Mouse (Mus musculus): ENCODE data around the gene Efcab2. TPM values are rescaled to one million over a fixed set of nuclear protein-coding genes. Genes with fewer than 3 reads are reported as not detected.

The Efcab2 gene
- polyA plus RNA-seq, 1 experiment from 2014 or later = 7.4 TPM

DNA sequence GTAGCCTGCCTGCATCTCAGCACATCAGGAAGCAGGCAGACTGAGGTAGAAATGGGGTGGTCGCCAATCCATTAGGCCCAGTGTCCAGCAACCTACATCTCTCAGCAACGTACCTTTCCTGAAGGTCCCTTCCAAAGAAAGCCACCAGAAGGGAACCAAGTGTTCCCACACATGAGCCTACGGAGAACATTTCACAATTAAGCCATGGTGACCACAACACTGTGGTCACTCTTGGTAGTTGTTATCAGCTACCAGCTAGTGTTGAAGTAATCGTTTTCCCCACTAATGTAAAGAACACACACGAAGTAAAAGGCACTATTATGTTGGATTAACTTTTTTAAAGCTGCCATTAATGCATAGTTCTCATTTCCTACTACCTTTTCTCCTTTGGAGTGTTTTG lies 85.8 kb downstream of the Efcab2 start:
- Histone ChIP-seq H3K4me1 (peaks cover 6% of the 10 kb centered on the region; the same call in 1 of the 2 replicates), H3K4me3 (no peak overlapping the region), H3K27ac (no peak overlapping the region), H3K4me2 (no peak overlapping the region), H3K36me3 (ENCODE audit: poor library complexity, severe bottlenecking) (no peaks in the 10 kb centered on the region), H3K9ac (no peak overlapping the region), H3K9me3 (replicated peaks) (no peaks in the 10 kb centered on the region), H3K27me3 (no peaks in the 10 kb centered on the region)
- 85% methylated on average over 5 of the region's 5 CpGs for WGBS
- ATAC-seq = no peak

DNA sequence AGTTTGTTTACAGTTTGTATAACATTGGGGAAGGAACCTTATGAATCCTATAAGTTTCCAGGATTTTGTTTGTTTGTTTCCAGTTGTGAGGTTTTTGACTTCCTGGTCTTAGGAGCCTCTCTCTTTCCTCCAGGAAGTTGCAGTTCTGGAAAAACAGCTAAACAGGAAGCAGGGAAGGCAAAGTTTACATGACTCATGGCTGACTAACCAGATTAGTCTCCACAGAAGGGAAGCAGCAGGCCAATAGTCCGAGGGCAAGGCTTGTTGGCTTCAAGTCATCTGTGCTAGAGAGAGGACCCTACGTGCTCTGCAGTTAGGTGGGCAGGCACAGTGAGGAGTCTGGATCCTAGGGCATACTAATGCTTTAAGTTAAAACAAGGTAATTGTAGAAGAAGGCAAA lies 86.6 kb downstream of the Efcab2 start:
- H3K4me1 ChIP-seq = peaks cover 6% of the 10 kb centered on the region; the same call in 1 of the 2 replicates
- 85% methylated on average over 2 of the region's 2 CpGs for WGBS
- no peaks in the 10 kb centered on the region for H3K27me3 ChIP-seq
- H3K9ac ChIP-seq = no peak overlapping the region
- H3K27ac ChIP-seq = no peak overlapping the region
- no peak overlapping the region for H3K4me2 ChIP-seq
- no peak overlapping the region for H3K4me3 ChIP-seq
- no peak for ATAC-seq
- no peaks in the 10 kb centered on the region for H3K36me3 ChIP-seq (ENCODE audit: poor library complexity, severe bottlenecking)
- no peaks in the 10 kb centered on the region for H3K9me3 ChIP-seq (replicated peaks)

DNA sequence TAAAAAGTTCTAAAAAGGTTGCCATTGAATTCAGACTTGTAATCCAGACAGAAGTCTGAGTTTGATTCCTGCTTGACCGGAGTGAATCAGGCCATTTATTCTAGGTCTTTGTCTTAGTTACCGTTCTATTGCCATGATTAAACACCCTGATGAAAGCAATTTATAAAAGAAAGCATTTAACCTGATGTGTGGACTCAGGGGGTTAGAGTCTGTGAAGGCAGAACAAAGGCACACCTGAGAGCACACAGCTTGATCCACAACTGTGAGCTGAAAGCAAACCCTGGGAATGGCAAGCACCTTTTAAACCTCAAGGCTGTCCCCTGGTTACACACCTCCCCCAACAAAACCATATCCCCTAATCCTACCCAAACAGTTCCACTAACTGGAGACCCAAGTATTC lies 90.3 kb downstream of the Efcab2 start:
- Histone ChIP-seq H3K4me3 (no peak overlapping the region), H3K4me1 (no peaks in the 10 kb centered on the region), H3K36me3 (ENCODE audit: poor library complexity, severe bottlenecking) (no peaks in the 10 kb centered on the region), H3K27me3 (no peaks in the 10 kb centered on the region), H3K27ac (no peak overlapping the region), H3K9me3 (replicated peaks) (no peaks in the 10 kb centered on the region), H3K9ac (no peak overlapping the region), H3K4me2 (no peak overlapping the region)
- 43% methylated on average over 2 of the region's 2 CpGs for WGBS
- no peak for ATAC-seq

DNA sequence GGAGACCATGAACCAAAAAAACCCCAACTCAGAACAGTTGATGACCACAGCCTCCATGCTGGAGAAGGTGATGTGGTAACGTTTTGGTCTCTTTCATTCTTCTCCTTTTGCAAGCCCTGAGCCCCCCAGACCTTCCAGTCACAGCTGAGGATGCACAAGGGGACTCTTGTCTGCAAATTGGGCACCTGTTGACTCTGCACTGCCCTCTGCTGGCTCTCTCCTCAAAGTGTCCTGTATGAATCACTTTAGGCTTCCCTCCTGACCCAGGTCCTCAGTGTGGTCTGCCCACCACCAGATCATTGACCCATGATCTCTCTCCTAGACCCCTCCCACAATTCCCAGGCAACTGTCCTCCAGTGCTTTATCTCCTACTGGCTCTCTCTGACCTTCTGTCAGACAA lies 91.0 kb downstream of the Efcab2 start:
- H3K9ac ChIP-seq = no peak overlapping the region
- 55% methylated on average over 1 of the region's 1 CpGs for WGBS
- H3K4me1 ChIP-seq = no peaks in the 10 kb centered on the region
- H3K27ac ChIP-seq = no peak overlapping the region
- no peaks in the 10 kb centered on the region for H3K27me3 ChIP-seq
- no peak overlapping the region for H3K4me2 ChIP-seq
- no peaks in the 10 kb centered on the region for H3K9me3 ChIP-seq (replicated peaks)
- no peaks in the 10 kb centered on the region for H3K36me3 ChIP-seq (ENCODE audit: poor library complexity, severe bottlenecking)
- H3K4me3 ChIP-seq = no peak overlapping the region
- ATAC-seq = no peak

DNA sequence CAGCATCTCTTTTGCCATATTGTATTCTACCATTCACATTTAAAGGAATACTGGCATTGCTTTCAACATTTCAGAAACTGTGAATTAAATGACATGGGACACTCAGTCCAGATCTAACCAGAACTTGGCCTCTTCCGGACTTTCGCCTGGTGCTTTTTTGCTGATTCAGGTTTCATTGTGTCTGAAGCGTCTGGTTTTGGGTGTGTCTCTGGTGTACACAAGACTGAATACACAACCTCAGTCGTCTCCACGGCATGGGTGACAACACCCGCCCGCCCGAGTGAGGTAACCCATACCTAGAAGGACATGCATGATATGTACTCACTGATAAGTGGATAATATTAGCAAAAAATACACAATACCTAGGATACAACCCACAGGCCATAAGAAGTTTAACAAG lies 101.1 kb downstream of the Efcab2 start:
- Histone ChIP-seq H3K9me3 (replicated peaks) (no peaks in the 10 kb centered on the region), H3K27me3 (no peaks in the 10 kb centered on the region), H3K4me1 (no peaks in the 10 kb centered on the region), H3K4me2 (no peak overlapping the region), H3K36me3 (ENCODE audit: poor library complexity, severe bottlenecking) (no peaks in the 10 kb centered on the region), H3K27ac (no peak overlapping the region), H3K9ac (no peak overlapping the region), H3K4me3 (no peak overlapping the region)
- no peak for ATAC-seq
- WGBS = 94% methylated on average over 8 of the region's 8 CpGs

DNA sequence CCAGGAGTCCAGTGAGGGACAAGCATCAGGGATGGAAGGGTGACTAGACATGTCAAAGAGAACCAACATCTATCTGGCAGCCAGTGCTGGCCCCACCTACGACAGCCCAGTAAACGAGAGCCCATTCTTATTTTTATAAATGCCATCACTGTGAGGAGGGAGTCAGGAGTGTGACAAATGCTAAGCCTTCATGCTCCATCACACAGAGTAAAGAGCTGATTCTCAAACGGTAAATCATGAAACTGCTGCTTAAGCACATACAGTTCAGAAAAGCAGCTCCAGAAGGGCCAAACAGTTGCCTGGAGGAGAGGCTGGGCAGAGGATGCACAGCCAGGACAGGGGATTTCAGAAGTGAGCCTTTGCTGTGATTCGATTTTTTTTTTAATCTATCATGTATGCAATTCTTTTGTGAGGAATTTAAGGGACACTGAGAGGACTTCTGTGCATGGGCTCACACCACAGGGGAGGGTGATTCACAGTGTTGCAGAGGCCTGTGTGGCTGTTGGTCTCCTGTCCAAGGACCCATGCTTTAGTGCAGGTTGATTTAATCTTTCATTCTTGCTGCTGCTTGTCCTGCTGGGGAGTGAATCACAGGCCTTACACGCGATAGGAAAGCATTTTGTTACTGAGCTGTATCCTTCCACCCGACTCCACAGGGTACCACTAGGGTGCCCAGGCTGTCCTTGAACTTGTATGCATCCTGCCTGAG lies 106.6 kb downstream of the Efcab2 start:
- H3K4me2 ChIP-seq = no peak overlapping the region
- no peaks in the 10 kb centered on the region for H3K9me3 ChIP-seq (replicated peaks)
- no peak for ATAC-seq
- no peak overlapping the region for H3K4me3 ChIP-seq
- H3K27ac ChIP-seq = no peak overlapping the region
- no peaks in the 10 kb centered on the region for H3K4me1 ChIP-seq
- WGBS = 33% methylated on average over 7 of the region's 7 CpGs
- H3K36me3 ChIP-seq (ENCODE audit: poor library complexity, severe bottlenecking) = no peaks in the 10 kb centered on the region
- H3K27me3 ChIP-seq = no peaks in the 10 kb centered on the region
- no peak overlapping the region for H3K9ac ChIP-seq

DNA sequence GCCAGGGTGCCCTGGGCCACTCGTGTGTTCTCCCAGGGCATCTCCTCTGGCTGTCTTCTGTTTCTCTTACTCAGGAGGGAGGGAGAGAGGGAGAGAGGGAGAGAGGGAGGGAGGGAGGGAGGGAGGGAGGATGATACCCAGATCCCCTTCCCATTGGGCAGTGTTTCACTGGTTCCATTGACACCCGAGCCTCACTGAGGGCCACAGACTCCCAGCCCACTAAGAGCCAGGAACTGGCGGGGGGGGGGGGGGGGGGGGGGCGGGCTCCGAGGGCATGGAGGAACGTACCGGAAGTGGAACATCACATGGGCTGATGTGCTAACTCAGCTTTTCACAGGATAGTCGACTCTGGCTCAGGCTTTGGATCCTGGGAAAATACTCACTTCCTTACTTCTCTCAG lies 108.1 kb downstream of the Efcab2 start:
- H3K4me1 ChIP-seq = no peaks in the 10 kb centered on the region
- no peaks in the 10 kb centered on the region for H3K27me3 ChIP-seq
- no peaks in the 10 kb centered on the region for H3K9me3 ChIP-seq (replicated peaks)
- no peak overlapping the region for H3K27ac ChIP-seq
- no peak overlapping the region for H3K4me3 ChIP-seq
- no peak overlapping the region for H3K9ac ChIP-seq
- no peak overlapping the region for H3K4me2 ChIP-seq
- 50% methylated on average over 6 of the region's 8 CpGs for WGBS
- no peak for ATAC-seq
- H3K36me3 ChIP-seq (ENCODE audit: poor library complexity, severe bottlenecking) = no peaks in the 10 kb centered on the region

DNA sequence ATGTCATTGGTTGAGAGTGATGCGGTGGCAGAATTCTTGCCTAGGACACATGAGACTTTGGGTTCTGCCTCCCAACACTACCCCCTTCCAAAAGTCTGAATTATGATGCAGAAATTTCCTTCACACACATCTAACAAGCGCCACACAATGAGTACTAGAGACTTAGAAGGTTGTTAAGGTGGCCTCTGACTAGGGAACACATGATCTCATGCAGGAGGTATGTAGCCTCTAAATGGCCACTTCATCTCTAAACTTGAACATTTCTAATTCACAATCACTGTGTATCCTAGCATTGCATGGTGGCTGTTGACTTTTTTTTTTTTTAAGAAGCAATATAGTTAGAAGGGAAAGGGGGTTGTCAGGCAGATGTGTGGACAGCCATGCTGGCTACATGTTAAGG lies 110.0 kb downstream of the Efcab2 start:
- H3K9ac ChIP-seq = no peak overlapping the region
- H3K36me3 ChIP-seq (ENCODE audit: poor library complexity, severe bottlenecking) = no peaks in the 10 kb centered on the region
- no peak for ATAC-seq
- H3K4me2 ChIP-seq = no peak overlapping the region
- H3K27me3 ChIP-seq = no peaks in the 10 kb centered on the region
- H3K4me3 ChIP-seq = no peak overlapping the region
- no peaks in the 10 kb centered on the region for H3K9me3 ChIP-seq (replicated peaks)
- 82% methylated on average over 2 of the region's 2 CpGs for WGBS
- H3K4me1 ChIP-seq = no peaks in the 10 kb centered on the region
- H3K27ac ChIP-seq = no peak overlapping the region

DNA sequence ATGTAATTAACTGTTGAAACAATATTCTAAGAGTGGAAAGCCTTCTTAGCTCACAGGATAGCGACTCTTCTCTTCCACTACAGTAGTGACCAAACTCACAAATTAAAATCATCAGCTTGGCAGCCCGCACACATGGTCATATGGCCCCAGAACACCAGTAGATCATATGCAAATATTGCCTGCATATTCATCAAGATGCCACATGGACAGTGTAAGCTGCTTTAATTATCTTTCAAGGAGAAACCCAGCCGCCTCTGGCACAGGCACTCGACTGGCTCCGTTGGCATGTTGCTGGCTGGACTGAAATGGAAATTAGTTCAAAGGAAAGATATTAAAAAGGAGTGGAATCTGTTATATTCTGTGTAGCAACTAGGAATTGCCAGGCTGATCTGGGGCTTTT lies 116.5 kb downstream of the Efcab2 start:
- Histone ChIP-seq H3K4me3 (no peak overlapping the region), H3K9me3 (replicated peaks) (no peaks in the 10 kb centered on the region), H3K36me3 (ENCODE audit: poor library complexity, severe bottlenecking) (no peaks in the 10 kb centered on the region), H3K4me1 (peaks cover 8% of the 10 kb centered on the region; the same call in 1 of the 2 replicates), H3K4me2 (no peak overlapping the region), H3K9ac (no peak overlapping the region), H3K27ac (no peak overlapping the region), H3K27me3 (no peaks in the 10 kb centered on the region)
- WGBS = 59% methylated on average over 5 of the region's 5 CpGs
- ATAC-seq = peak; percentile 79

DNA sequence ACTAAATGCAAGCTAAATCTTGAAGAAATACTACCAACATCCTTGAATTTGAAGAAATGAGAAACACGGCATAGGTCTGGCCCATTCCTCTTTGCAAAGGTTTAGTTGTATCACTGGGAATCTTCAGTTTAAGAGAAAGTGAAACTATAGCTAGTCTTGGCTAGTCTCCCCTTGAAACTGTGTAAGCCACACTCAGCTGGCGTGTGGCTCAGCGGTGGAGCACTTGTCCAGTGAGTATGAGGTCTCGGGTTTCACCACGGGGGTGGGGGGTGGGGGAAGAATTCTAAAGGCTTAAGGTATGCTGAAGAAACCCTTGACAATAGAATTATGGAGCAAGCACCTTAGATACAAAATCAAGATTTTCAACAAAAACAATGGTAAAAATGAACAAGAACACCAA lies 117.3 kb downstream of the Efcab2 start:
- no peak for ATAC-seq
- no peaks in the 10 kb centered on the region for H3K36me3 ChIP-seq (ENCODE audit: poor library complexity, severe bottlenecking)
- no peak overlapping the region for H3K27ac ChIP-seq
- no peaks in the 10 kb centered on the region for H3K9me3 ChIP-seq (replicated peaks)
- no peak overlapping the region for H3K4me2 ChIP-seq
- 44% methylated on average over 5 of the region's 5 CpGs for WGBS
- H3K9ac ChIP-seq = no peak overlapping the region
- H3K4me3 ChIP-seq = no peak overlapping the region
- peaks cover 14% of the 10 kb centered on the region for H3K4me1 ChIP-seq
- H3K27me3 ChIP-seq = peaks cover 6% of the 10 kb centered on the region

DNA sequence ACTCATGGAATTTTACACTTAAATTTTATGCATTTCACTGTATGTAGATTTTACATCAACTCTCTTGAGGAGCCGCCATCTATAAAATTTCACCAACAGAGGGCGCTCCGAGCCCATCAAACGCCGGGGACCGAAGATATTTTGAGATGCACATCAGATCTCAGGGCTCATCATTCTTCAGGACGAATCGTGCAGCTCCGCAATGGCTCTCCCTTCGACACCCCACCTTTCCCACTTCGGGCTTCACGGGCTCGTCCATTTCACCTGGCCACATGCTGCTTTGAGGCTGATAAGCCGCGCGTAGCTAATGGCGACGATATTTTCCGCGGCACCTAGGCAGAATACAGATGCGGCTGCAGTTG lies 121.3 kb downstream of the Efcab2 start:
- H3K9ac ChIP-seq = 0 out of 2 replicates have a peak overlapping the region, but pooled peaks have one; percentile 50
- WGBS = under 1% methylated on average over 21 of the region's 21 CpGs
- peak overlapping the region; percentile 58 for H3K4me3 ChIP-seq
- H3K4me1 ChIP-seq = peaks cover 35% of the 10 kb centered on the region
- no peak overlapping the region for H3K27ac ChIP-seq
- no peaks in the 10 kb centered on the region for H3K36me3 ChIP-seq (ENCODE audit: poor library complexity, severe bottlenecking)
- H3K4me2 ChIP-seq = peak overlapping the region; percentile 100
- peak; percentile 32 for ATAC-seq
- H3K9me3 ChIP-seq (replicated peaks) = no peaks in the 10 kb centered on the region
- H3K27me3 ChIP-seq = peaks cover 35% of the 10 kb centered on the region

DNA sequence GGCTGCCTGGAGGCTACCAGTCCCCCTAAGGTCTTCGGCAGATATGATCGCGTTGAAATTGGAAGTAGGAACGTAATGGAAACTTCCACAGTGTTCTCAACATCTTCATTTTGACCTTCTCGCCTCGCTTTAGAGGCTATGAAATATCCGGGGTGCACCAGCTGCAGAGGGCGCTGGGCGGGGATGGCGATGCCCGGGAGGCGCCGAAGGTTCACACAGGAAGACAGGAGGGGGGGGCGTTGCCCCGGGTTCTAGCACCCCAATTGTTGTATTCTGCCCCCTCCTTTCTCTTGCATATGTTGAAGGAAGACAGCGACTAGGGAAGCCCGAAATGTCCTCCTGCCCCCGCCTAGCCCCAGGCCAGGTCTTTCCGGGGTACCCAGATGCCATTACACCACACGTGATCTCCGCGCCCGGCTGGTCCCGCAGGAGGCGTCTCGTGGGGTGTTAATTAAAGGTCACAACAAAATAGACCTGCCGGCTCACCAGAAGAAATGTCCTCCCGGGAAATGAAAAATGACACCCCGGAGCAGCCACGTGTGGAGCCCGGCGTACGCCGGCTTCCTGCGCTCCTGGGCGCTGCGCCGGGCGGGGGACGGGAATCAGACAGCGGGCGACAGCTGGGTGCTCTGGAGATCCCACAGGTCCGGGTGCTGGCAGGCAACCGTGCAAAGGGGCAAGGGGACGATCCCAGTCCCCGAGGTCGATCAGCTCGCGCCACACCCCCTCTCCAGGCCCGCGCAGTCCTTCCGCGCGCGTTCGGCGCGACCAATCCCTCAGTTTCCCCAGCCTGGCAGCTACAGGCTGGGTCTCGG lies 121.9 kb downstream of the Efcab2 start:
- WGBS = 0% methylated on average over 56 of the region's 59 CpGs
- H3K4me2 ChIP-seq = peak overlapping the region; percentile 100
- H3K4me1 ChIP-seq = peaks cover 32% of the 10 kb centered on the region
- H3K4me3 ChIP-seq = peak overlapping the region; percentile 58
- H3K9ac ChIP-seq = peak overlapping the region; percentile 74
- H3K36me3 ChIP-seq (ENCODE audit: poor library complexity, severe bottlenecking) = no peaks in the 10 kb centered on the region
- H3K27ac ChIP-seq = no peak overlapping the region
- peaks cover 35% of the 10 kb centered on the region for H3K27me3 ChIP-seq
- ATAC-seq = peak; percentile 26
- no peaks in the 10 kb centered on the region for H3K9me3 ChIP-seq (replicated peaks)
